Mouse (Mus musculus) cerebellum, adult 8-10 months (tissue): Measurements from ENCODE around the gene Rnf6.
A peak's percentile ranks its signal among the peaks of the same experiment; 100 is the strongest.

Experiments used
- DNase-seq: peaks from one replicate; pipeline ENCODE4 v3.0.0; 2022

Gene Rnf6

DNA sequence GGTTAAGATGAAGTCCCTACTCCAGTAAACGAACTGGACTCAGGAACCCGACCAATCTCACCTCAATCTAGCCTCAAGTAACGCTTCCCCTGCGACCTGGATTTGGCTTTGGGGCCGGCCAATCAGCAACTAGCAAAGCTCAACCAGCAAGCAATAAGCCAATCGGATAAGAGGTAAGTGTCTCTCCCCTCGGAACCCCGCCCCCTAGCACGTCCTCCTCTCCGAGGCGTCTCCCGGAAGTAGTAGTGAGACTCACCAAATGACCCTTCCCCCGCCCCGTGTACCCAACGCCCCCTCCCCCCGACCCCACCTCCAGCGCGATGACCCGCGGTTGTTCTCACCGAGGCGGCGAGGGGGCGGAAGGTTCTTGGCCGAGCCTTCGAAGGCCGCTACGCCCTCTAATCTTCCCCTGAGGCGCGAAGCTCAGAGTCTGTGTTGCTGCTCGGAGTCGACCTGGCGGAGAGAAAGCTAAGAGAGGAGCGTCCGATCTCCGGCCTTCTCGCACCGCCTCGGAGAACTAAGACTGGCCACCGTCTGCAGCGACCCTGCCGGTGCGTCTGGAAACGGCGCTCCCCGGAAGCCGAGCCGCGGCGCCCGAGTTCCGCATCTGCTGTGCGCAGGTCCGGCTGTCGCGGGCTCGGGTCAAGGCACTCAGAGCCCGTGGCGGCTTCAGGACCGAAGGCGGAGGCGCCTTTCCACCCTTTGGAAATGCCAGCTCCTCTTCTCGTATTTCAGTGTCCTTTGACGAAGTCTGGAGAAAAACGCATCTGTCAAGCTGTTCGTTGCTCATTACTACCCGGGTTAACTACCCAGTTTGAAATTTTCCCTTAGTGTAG is at the start of gene Rnf6:
Gene Rnf6, minus strand, starts transcription at position 677 of the 836 bp plus-strand sequence.
- DNase-seq: peak; percentile 89

DNA sequence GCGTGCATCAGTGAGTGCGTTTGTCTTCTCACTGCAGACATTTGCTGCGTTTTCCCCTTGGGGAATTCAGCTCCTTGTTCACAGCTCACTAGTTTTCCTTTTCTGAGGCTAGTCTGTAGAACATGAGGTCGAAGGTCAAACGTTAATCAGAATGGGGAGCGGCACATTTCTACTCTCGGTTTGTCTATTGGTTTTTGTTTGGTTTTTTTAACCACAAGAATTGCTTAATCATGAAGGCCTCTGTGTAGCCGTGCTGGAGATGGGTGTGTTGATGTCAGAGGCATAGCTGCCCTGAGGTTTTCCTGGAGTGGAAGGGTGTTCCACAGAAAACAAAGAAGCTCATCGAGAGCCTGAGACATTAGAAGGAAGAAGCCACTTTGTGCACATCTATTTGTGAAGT is 49.2 kb upstream of the Rnf6 start:
- DNase-seq: no peak

DNA sequence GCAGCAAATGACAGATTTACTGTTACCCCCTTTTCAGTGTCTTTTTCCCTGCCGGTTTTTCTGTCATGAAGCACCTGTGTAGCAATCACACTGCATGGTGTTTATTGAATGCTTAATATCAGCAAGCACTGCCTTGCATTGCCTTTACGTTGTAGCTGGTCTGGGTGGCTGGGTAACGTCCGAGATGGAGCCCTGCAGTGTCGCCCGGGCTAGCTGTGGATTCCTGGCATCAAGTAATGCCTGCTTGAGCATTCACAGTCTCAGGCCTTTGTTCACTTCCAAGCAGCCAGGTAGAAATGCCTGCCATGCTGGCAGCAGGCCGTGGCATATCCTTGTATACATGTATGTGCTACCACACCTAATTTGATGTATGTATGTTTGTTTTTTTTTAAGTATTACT is 46.4 kb upstream of the Rnf6 start:
- DNase-seq: no peak

DNA sequence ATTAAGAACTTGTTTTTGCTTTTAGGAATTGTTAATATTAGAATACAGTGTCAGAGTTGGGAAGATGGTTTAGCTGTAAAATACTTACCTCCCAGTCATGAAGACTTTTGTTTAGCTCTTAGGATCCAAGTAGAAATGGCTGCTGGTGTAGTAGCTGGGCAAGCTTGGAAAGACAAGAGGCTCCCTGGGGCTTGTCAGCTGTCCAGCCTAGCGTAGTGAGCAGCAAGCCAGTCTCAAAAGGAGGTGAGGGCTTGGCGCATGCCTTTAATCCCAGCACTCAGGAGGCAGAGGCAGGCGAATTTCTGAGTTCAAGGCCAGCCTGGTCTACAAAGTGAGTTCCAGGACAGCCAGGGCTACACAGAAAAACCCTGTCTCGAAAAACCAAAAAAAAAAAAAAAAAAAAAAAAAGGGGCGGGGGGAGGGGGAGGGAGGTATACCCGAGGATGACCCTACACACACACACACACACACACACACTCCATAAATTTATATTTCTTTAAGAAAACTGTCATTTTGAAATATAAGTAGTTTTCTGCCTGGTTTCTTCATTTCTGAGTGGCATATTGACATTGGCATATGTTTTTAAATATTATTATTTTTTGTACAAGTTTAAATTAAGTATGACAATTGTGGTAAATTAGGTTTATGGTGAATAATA is 44.7 kb upstream of the Rnf6 start:
- DNase-seq: peak; percentile 39

DNA sequence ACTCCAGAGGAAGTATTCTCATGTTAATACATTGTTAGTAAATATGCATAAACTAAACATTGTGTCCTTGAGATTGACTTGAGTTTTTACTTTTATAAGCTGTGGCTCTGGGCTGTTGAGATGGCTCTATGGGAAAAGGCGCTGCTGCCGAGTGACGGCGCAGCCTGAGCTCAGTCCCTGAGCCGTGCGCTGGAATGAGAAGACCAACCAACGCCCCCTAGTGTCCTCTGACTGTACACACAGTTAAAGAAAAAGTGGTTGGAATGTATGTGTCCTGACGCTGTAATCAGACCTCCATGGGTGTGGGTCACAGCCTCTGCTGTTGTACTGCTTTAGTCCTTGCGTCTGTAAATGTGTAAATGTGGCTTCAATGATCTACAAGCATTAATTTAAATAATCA is 38.6 kb upstream of the Rnf6 start:
- DNase-seq: no peak

DNA sequence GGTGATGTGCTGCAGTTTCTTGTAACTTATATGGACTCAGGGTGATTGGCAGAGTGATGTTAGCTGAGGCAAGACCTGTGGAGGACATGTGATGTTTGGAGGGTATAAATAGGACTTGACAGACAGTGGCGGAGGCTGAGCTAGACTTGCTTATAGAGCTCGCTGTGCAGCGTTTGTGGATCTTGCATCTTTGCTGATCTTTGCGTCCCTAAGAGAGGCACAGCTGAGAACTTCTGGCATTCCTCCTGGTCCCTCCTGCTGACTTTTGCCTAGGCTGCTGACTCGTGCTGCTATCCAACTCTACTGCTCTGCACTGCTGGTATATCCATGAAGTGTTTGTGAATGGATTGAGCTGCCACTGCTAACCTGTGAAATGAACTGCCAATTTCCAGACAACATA is 32.3 kb upstream of the Rnf6 start:
- no peak for DNase-seq

DNA sequence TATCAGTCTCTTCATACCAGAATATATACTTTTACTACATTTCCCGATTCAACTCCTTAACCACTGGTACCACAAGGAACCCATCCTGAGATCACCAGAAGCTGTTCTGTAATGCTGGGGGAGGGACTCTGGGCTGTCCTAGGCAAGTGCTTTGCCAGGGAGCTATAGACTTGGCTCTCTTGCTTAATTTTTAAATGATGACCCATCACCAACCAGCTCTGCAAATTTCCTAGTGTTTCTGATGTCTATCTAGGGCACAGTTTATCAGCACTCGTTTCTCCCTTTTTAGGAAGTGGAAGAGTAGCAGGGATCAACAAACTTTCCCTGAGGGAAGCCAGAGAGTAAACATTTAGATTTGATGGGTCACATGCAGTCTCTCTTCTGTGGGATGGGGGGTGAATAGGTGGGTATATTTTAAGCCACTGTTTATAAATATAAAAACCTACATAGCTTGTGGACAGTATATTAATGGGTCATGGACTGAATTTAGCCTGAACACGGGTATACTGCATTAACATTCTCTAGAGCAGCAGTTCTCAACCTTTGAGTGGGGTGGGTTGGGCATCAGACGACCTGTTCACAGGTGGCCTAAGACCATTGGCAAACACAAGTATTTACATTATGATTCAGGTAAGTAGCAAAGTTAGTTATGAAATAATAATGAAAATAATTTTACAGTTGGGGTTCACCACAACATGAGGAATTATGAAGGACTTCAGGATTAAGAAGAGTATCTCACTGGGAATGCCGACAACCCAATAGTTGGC is 30.5 kb upstream of the Rnf6 start:
- no peak for DNase-seq

DNA sequence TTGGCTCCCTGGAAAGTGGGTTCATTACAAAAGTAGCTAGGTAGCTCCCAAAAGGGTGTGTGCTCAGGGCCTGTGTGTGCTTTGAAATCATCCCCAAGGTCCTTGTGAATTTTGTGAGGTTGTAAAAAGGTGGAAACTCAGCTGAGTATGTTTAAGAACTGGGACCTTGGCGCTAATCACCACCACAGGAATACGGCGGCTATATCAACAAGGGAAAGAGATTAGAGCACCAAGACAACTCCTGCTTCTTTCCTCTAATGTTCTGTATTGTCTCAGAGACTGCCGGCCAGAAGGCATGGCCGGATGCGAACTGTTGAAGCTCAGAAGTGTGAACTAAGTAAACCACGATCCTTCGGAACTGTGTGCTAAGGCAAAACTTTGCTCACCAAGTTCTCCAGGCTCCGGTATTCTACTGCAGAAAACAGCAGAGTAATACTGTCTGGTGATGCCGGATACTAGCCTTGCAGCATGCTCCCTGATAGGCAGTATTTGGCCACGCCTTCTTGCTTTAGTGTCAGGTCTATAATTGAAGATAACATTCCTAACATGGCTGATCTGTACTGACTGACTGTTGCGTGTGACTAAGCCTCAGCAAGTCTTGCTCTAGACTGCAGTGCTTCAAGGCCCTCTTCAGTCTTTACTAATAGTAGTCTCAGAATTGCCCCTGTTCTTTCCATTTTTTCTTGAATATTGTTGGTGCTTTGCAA is 29.2 kb upstream of the Rnf6 start:
- no peak for DNase-seq

DNA sequence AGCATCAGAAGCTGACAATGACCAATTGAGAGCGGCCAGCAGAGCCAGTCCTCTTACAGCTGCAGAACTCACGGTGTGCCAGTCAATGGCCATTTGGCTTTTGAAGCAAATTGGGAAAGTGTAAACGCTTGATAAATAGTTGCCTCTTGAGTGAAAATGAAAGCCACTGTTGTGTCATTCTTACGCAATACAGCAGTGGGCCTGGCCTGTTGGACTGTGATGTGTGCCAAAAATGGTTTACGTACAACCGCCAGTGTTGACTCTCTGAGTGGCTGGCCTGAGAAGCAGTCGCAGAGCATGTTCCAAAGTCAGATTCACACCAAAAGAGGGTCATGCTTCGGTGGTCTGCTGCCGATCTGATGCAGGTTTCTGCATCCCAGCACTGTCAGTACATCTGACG is 27.4 kb upstream of the Rnf6 start:
- no peak for DNase-seq

DNA sequence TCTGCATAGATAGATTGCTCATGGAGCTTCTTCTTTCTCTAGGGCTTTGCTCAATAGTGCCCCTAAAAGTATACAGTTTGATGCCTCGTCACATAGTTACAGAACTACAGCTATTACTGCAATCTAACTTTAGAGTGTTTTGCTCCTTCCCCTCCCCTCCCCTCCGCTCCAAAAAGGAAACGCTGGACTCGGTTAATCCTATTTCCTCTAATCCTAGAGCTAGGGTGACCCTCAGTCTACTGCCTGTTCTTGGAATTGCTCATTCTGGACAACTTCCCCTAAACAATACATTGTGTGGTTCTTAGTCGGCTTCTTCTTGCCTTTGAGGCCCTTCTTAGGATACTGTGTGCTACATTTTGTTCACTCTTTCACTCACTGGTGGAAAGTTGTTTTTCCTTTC is 26.4 kb upstream of the Rnf6 start:
- DNase-seq: no peak

DNA sequence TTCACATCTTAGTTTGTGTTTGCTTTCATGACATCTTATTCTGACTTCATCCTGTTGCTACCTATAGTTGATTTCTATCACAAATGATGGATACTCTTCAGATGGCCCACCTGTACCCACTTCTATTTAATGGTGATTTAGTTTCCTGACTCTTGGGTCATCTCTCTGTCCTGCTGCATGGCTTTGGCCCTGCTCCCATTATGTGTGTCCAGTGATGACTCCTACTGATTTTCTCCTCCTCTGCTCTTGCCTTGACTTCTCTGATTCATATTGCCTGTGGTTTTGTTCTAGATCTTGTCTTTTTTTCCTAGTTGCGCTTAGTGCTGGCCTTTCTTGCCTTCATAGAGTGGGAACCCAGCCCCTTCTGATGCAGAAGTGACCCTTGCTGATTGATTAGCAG is 25.0 kb upstream of the Rnf6 start:
- no peak for DNase-seq

DNA sequence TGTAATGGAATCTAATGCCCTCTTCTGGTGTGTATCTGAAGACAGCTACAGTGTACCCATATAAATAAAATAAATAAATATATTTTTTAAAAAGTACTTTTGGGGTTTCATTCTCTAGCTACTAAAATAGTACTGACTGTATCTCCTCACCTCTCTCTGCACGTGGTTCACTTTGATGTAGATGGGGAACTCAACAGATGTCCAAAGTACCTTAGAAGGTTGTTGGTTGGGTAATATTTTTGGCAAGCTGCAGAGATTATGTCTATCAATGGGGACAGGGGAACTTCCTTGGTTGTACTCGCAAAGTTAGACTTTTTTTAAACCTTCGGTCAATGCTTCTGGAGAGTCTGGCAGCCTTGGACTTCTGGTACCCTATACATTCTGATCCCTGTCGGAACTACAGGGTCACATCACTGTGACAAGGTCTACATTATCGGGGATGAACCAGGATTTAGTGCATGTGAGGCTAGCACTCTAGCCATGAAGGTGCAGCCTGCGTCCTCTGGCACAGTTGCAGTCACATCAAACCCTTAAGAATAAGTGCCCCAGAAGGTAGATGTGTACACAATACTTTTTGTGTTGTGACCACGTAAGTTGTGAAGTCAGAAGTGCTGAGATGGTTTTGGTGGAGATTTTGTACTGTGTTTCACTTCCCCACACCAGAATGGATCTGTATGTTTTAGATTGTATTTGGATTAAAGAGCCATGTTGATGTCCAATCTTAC is 24.5 kb upstream of the Rnf6 start:
- no peak for DNase-seq

DNA sequence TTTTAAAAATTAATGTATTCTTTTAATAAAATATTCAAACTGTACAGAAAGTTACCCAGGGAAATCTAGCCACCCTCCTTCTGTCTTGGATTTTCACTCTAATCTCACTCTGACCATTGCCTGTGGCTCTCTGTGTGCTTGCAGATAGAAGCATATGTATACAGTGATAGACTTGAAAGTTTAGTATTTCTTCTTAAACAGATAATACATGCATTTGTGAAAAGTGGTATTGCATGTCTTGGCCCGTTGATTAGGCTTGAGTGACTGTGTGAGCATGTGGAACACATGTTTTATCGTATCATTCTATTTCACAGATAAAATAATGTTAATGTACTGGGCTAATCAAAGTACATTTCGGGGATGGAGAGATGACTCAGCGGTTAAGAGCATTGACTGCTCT is 23.8 kb upstream of the Rnf6 start:
- DNase-seq: no peak

DNA sequence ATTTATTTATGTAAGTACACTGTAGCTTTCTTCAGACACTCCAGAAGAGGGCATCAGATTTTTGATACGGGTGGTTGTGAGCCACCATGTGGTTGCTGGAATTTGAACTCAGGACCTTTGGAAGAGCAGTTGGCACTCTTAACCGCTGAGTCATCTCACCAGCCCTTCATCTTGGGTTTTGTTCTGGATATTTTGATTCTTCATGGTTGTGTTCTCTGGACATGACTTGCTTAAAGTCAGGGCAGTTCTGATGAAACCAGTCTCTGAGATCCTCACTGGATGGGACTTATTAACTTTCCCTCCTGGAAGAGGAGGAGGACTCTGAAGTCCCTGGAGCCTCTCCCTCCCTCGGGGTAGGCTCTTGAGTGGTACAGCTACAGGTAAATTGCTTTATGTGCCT is 19.8 kb upstream of the Rnf6 start:
- DNase-seq: no peak

DNA sequence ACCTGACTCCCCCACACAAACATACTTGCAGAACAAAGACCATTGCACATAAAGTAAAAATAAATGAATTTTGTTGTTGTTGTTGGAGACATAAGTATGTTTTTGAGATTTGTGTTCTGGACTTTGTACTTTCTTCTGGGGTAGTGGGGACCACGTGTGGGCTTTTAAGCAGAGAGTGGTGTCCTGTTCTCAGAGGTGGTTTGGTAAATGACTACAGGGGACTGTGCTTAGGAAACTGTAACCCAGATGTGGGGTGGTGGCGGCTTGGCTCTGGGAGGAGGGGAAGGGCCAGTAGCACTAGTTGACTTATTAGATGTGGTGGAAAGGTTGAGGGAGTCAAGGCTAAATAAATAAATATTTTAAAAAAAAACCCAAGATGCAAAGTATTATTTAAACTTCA is 19.4 kb upstream of the Rnf6 start:
- DNase-seq: no peak

DNA sequence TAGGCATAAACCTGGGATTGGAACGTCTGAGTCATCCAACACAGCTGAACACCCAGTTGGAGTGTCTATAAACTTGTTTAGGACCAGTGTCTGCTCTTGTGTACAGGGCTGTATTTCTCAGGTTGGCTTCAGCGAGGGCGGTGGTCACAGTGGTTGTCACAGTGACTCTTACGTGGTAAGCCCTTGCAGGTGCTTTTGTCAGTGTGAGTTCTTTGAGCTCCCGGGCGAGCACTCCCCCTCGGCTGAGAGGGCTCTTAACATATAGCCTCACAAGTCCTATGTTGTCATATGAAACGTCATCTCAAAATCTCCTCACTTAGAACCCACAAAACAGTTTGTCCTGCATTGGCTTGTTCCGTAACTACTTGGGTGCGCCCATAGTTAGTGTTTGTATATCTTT is 16.9 kb upstream of the Rnf6 start:
- DNase-seq: no peak

DNA sequence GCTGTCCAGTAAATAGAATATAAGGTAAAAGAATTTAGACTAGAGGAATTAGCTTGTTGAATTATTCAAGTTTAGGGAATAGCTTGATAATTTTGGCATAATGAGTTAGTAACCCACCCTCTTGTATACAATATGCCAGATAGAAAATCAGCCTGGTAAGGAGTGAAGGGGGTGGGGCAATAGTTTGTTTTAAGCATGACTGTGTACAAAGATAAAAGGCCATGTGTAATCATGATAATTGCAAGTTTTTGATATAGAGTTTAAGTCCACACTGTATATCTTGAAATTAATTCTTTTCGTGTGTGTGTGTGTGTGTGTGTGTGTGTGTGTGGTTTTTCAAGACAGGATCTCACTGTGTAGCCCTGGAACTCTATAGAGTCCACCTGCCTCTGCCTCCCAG is 13.0 kb upstream of the Rnf6 start:
- no peak for DNase-seq

DNA sequence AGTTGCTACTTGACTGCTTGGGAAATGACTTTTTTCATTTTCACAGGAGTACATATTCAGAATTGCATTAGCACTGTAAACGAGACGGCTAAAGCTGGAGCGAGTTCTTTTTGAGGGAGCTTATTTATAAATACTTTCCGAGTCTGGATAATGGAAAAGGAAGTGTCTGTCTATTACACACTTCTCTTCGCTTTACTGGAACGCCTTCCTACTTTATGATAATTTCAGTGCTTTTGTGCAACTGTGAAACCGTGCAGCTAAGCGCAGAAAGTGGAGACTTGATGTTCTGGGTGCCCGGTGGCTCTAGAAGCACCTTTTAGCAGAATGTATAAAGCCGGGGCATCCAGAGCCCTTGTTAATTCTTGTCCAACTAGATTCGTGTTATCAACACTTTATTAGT is 11.5 kb upstream of the Rnf6 start:
- no peak for DNase-seq

DNA sequence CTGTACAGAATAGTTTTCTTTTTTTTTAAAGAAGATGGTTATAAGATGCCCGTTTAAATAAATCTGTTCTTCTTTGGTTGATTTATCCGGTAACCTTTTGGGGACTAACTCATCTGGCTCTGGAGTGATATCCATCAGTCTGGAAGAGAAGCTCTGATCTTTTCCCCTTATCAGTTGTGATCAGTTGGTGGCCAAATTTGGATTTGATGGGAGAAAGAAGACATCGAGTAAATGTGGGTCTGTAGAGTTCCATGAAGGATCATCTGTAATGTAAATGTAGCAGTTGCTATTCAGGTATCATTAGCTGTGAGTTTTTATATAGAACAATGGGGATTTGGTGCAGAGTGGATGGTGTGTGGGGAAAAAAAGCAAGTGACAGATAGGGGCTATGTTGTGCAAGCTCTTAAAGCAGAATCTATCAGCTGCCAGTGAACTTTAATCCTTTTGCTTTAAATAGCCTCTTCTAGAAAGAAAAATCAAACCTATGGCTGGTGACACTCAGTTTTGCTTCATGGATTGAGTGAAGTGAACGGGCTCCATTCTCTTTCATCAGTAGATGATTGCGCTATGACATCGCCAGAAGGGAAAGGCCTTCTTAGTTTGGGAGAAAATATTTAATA is 10.8 kb upstream of the Rnf6 start:
- no peak for DNase-seq

DNA sequence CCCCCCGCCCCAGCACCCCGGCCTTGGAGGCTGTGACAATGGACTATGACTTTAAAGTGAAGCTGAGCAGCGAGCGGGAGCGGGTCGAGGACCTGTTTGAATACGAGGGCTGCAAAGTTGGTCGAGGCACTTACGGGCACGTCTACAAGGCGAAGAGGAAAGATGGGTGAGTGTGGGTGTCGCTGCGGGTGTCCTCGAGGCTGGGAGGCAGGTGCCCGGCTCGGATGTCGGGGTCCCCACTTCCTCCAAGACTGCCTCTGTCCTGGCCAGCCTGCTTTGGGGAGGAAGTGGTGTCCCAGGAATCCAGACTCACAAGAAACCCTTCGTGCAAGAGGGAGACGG is 10.3 kb upstream of the Rnf6 start:
- peak; percentile 42 for DNase-seq

DNA sequence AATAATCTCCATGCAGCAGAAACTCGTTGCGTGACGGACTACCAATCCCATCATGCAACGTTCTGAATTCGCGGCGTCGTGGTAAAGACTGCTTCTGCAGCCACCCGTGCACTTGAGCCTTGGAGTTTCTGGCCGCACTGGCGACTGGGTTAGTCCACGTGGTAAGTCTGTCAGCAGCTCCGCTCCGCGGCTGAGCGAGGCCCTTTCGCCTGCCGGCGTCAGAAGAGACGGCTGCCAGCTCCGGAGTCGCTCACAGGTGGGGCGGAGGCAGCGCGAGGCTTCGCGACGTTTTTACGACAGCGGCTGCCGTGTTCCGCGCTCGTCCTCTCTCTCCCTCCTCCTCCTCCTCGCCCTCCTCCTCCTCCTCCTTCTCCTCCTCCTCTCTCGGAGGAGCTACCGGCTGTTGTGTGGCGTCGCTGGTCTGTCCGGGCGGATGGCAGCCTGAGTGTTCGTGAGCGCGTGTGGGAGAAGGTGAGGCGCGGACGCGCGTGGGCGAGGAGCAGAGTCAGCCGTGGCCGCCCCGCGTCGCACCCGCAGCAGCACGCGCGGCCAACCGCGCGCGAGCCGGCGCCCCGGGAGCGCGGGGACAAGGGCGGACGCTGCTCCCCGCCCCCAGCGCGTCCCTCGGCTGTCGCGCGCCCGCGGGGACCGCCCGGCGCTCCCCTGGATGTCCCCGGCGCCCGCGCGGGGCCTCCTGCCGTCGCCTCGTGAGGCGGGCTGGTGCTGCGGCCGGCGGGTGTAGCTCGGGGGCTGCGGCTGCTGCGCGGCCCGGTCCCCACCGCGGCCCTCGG is 9.7 kb upstream of the Rnf6 start, which contains the start of gene Cdk8:
Gene Cdk8, plus strand, starts transcription at position 367 of the 791 bp plus-strand sequence.
- peak; percentile 91 for DNase-seq
